Mouse (Mus musculus) urinary bladder, postnatal 14 days (tissue): ENCODE measurements around the gene Cenpn.
A peak's percentile ranks its signal among the peaks of the same experiment; 100 is the strongest.

ENCODE experiments used
- DNase-seq: peaks from one replicate; pipeline ENCODE4 v3.0.0; 2021; ENCODE audit warnings: low spot score

Gene Cenpn

GRCm38 (mm10) chr8:116921337-116922059, at the start of gene Cenpn, which contains the start of gene Cmc2:
Cenpn (plus strand) TSS chr8:116921730.
Cmc2 (minus strand) TSS chr8:116921455.
- DNase-seq, result peak; percentile 92

GRCm38 (mm10) chr8:116872761-116873342, 48.7 kb upstream of the Cenpn start:
- DNase-seq, result no peak

DNA sequence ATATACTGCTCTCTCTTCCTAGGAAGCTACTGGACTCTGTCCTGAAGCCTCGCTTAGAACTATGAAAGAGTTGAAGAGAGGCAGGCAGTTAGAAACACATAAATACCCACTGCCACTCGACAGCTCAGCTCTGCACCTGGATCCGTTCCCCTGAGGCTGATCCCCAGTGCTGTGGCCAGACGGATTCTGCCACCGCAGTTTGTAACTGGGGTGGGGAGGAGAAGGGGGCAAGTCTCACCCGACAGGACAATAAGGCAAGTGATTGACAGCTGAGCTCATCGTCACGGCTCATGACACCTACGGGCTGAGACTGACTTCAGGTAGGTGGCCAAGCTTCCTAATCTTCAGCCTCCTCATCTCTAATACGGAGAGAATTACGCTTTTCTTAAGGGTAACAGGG, 47.9 kb upstream of the Cenpn start:
- no peak for DNase-seq

DNA sequence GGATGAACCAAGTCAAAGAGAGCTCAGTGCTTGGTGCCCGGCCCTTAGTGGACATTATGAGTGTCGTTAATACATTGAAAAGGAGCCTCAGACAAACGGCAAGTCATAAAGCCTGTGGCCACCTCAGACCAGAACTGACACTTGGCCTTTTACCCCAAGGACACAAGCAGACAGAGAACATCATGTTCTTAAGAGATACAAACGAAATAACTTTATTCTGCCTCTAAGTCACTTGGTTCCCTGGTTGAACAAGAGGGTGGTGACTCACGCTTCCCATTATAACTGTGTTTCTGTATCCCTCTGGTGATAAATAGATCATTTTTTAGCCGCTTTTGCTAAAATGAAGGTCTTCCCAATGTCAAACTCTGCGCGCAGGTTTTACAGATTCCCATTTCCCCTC, 47.5 kb upstream of the Cenpn start:
- no peak for DNase-seq

DNA sequence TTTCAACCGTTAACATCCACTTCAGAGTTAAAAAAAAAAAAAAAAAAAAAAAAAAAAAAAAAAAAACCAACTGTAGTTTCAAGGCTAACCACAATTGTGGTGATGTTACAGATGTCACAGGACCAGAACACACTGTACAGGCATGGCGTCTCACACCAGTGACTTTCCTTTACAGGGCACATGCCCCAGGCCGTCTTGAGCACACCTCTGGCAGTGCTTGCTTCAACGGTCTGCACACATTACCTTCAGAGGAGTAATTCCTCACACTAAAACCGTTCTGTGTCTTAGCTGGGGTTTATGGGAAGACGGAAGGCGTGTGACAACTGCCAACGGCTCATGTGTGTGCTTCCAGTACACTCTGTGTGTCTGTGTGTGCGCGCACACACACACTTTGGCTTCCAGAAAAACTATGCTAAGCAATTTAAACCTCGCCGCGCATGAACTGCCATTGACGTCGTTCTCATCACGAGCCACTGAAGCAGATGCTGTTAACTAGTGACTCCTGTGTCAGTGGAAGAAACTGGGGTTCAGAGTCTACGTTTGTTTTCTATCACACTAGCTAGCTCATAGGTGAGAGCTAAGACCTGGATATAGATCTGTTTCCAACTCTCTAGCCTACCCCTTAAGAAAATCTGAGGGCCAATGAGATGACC, 45.6 kb upstream of the Cenpn start:
- no peak for DNase-seq

GRCm38 (mm10) chr8:116881396-116881795, 40.1 kb upstream of the Cenpn start:
- DNase-seq, result no peak

GRCm38 (mm10) chr8:116887813-116888212, 33.7 kb upstream of the Cenpn start:
- no peak for DNase-seq

GRCm38 (mm10) chr8:116891446-116891845, 30.1 kb upstream of the Cenpn start:
- no peak for DNase-seq

DNA sequence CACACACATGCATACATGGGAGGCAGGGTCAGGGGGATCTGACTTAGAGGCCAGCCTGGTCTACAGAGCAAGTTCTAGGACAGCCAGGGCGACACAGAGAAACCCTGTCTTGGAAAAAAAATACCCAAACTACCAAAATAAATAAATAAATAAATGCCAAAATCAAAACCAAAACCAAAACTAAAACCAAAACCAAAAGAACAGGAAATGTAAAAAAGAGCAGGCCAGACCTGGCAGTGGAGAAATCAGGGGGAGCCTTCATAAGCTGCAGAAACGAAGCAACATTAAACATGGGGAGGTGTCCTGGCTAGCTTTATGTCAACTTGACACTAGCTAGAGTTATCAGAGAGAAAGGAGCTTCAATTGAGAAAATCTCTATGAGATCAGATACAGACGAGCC, 29.4 kb upstream of the Cenpn start:
- no peak for DNase-seq

GRCm38 (mm10) chr8:116892636-116893035, 28.9 kb upstream of the Cenpn start:
- DNase-seq, result no peak

DNA sequence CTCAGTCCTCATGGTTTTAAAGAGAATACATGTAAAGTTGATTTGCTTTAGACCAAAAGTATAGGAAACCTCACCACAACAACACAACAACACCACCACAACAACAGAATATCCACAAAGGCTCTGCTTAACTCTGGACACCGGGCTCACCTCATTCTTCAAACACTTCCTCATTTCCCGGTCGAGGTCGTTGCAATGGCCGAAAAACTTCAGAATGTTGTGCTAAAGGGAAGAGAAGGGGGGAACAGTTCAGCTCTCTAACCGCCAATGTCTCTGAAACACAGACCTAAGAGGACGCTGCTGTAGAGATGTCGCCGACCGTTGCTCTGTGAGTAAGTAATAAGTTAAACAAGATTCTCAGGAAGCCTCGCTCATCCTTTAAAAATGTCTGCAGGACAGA, 27.6 kb upstream of the Cenpn start:
- no peak for DNase-seq

DNA sequence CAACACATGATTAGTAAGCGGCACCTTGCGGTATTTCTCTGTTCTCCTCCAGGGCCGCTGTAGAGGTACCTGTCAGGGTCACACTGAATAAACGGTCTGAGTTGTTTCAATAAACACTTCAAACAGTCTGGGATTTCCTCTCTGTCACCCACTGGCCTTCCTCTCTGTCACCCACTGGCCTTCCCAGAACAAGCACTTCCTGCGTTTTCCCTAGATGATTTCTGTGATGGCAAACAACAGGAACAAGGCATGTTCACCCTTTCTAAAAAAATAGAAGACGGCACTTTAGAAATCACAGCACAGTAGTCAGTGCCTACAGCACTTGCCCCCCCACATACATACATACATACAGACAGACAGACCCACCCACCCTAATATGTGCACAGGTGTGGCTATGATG, 26.0 kb upstream of the Cenpn start:
- DNase-seq, result no peak

DNA sequence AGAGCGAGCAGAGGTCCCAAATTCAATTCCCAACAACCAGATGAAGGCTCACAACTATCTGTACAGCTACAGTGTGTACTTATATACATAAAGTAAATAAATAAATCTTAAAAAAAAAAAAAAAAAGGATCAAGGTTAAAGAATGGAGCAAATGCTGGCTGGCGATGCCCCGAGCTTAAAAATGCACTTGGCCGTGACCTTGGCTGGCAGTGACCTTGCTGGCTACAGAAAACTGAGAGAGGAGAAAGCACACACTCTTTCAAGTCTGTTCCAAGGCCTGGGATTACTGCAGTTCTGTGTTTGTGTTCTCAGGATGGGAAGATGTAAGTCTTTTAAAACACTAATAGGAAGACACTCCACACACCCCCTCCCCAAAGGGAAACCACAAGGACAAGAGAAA, 16.8 kb upstream of the Cenpn start:
- no peak for DNase-seq

DNA sequence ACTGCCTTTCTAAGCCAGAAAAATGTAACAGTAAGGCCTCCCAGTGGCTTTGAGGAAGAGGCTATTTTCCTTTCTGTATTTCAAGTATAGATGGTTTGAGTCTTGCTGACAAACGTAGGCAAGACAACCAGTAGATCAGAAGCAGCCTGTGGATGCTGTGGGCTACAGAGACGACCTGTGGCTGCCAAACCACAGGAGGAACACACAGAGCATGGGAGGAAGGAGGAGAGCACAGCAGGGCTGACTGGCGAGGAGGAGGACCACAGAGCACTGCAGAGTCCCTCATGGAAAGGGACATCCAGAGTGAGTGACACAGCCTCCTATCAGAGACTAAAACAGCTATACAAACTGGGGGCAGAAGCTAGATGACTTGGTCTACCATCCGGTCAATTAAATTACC, 16.3 kb upstream of the Cenpn start:
- DNase-seq, result no peak

DNA sequence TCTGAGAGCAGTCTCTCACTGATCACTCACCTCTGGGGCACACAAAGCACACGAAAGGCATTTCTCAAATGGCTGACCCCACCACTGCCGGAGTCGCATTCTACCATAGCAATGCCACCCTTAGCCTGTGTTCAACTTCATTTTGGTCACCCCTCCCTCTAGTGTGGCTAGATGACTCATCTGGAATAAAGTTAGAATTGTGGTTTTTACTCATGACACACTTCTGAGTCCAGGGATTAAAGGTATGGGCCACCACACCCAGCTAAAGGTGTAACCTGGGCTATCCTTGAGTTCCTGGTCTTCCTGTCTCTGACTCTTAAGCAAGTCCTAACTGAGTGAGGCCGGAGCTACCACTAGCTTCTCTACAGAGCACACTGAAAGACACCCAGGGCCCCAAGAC, 15.7 kb upstream of the Cenpn start:
- no peak for DNase-seq

GRCm38 (mm10) chr8:116921005-116921336, 559 bp upstream of the Cenpn start:
- DNase-seq, result no peak

GRCm38 (mm10) chr8:116922060-116922757, 679 bp downstream of the Cenpn start:
- DNase-seq, result no peak

GRCm38 (mm10) chr8:116923526-116923925, 2.0 kb downstream of the Cenpn start:
- no peak for DNase-seq

- peak; percentile 34 for DNase-seq
Measured at GRCm38 (mm10) chr8:116927880-116928279, 6.3 kb downstream of the Cenpn start.

GRCm38 (mm10) chr8:116928588-116928987, 7.1 kb downstream of the Cenpn start:
- no peak for DNase-seq

- DNase-seq, result no peak
Measured at GRCm38 (mm10) chr8:116934976-116935375, 13.4 kb downstream of the Cenpn start.

- no peak for DNase-seq
Measured at GRCm38 (mm10) chr8:116935506-116935905, 14.0 kb downstream of the Cenpn start.
